Mouse (Mus musculus) bone marrow macrophage, adult 2 months (primary cell): Measurements from ENCODE around the gene Gm9913. TPM values are rescaled to one million over a fixed set of nuclear protein-coding genes. Genes with fewer than 3 reads are reported as not detected.

Experiments used
- H3K27ac ChIP-seq: 2 replicates; pipeline ENCODE4 v1.5.1; 2012; ENCODE audit warnings: low read depth, low read length; ENCODE audit not compliant: insufficient read depth
- H3K4me1 ChIP-seq: 2 replicates; pipeline ENCODE4 v1.6.1; 2012; ENCODE audit warnings: low read length; ENCODE audit not compliant: control insufficient read depth, insufficient read depth
- H3K4me3 ChIP-seq: 2 replicates; pipeline ENCODE4 v1.5.1; 2012; ENCODE audit warnings: mild to moderate bottlenecking, low read length, moderate library complexity; ENCODE audit not compliant: insufficient read depth
- CTCF ChIP-seq: IDR thresholded peaks from 2 replicates; pipeline ENCODE4 v1.5.1; 2012; ENCODE audit warnings: low read depth, mild to moderate bottlenecking, low read length, moderate library complexity
- POLR2A ChIP-seq: IDR thresholded peaks from 2 replicates; pipeline ENCODE4 v1.6.1; 2012; ENCODE audit warnings: mild to moderate bottlenecking, low read depth, low read length, borderline replicate concordance
- polyA plus RNA-seq: library from polyadenylated mRNA; stranded (reverse); fragments of >200 nt; gene quantifications from 2 replicates; pipeline ENCODE4 v1.2.4, GENCODE M21; 2012; ENCODE audit not compliant: missing spikeins, insufficient read depth, insufficient read length

The Gm9913 gene
- polyA plus RNA-seq, 1 experiment: not detected

DNA sequence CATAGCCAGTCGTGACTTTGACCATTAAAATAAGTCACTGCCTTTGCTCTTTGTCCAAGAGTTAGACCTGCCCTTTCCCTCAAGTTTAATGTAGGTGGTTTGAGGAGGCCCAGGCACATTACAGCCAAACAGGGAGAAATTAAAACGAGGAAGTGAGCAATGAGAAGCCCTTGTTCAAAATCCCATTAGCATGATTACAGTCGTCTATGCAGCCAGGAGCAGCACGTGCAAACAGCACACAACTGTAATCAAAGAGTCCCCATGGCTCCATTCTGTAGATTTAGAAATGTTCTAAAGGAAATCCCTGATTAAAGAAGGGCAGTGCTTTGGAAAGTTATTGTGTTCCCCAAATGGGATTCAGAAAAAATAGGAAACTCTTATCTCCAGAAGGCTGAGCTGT, 26.2 kb upstream of the Gm9913 start:
- H3K4me3 ChIP-seq: no peak overlapping the region
- no peak overlapping the region for H3K27ac ChIP-seq
- TF ChIP-seq POLR2A: no peak
- TF ChIP-seq CTCF: no peak
- no peaks in the 10 kb centered on the region for H3K4me1 ChIP-seq

DNA sequence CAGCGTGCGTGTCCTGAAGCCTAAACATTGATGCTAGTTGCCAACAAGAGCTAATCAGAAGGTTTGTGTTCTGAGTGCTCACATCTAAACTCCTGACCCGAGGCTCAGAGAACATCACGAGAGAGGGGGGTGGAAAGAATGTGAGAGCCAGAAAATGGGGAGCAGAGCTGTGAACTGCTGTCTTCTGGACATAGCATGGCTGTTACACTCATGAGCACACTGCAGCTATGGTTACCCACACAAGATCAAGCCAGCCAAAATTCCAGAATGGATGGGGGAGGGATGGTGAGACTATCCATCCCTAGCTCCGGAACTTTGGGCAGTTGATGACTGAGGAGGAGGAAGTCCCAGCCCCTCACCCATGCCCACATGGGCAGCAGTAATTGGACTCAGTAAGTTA, 24.8 kb upstream of the Gm9913 start:
- Histone ChIP-seq H3K4me1 (no peaks in the 10 kb centered on the region), H3K4me3 (no peak overlapping the region), H3K27ac (no peak overlapping the region)
- no peak for TF ChIP-seq POLR2A
- TF ChIP-seq CTCF: no peak

DNA sequence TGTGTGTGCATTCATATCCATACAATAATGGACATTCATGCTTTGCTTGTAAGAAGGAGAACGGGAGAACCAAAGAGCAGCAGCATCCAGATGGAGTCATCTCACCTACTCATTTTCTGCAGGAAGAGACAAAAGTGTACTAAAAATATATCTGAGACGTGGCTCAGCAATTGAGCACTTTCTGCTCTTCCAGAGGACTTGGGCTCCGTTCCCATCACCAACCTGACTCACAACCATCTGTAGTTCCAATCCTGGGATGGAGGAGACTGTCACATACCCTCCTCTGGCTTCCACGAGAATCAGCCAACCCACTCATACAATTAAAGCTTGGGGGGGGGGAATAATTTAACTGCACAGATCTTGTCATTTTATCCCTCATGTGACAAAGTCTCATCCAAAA, 23.8 kb upstream of the Gm9913 start:
- H3K27ac ChIP-seq: no peak overlapping the region
- H3K4me3 ChIP-seq: no peak overlapping the region
- no peaks in the 10 kb centered on the region for H3K4me1 ChIP-seq
- TF ChIP-seq POLR2A: no peak
- no peak for TF ChIP-seq CTCF

DNA sequence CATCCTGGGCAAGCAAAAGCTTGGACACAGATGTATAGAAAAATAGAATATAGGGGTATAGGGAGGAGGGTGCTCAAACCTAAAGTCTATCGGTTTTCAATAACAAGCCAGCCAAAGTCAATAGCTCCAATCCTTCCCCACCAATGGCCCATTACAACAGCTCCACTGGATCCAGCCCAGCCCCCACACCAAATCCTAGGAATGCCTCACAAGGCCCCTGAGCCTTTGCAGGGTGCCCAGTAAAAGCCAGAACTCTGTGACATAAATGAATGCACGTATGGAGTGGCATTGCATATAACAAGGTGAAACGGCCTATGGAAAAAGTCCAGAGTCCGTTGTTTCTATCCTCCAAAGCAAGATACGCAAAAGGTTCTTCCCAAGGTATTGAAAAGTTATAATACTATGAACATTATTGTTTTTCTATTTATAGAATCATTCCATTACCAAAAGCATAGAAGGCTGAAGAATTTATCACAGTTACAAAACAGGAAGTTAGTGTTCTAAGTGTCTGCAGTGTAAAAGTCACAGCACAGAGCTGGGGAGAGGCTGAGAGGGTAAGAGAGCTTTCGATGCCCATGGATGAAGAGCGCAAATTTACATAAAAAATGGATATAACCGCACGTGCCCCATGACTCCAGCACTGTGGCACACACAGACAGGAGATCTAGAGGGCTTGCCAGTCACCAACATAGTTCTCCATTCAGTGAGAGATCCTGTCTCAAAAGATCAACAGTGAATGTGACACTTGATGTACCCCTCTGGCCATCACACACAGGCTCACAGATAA, 23.2 kb upstream of the Gm9913 start:
- TF ChIP-seq CTCF (no peak), POLR2A (no peak)
- H3K27ac ChIP-seq: no peak overlapping the region

GRCm38 (mm10) chr2:125484164-125484563, 20.7 kb upstream of the Gm9913 start:
- Histone ChIP-seq H3K27ac (no peak overlapping the region), H3K4me1 (no peaks in the 10 kb centered on the region), H3K4me3 (no peak overlapping the region)
- TF ChIP-seq POLR2A (no peak), CTCF (no peak)

More for the DNA sequence above, 23.2 kb upstream of the Gm9913 start:
- Histone ChIP-seq H3K4me3 (no peak overlapping the region), H3K4me1 (no peaks in the 10 kb centered on the region)

DNA sequence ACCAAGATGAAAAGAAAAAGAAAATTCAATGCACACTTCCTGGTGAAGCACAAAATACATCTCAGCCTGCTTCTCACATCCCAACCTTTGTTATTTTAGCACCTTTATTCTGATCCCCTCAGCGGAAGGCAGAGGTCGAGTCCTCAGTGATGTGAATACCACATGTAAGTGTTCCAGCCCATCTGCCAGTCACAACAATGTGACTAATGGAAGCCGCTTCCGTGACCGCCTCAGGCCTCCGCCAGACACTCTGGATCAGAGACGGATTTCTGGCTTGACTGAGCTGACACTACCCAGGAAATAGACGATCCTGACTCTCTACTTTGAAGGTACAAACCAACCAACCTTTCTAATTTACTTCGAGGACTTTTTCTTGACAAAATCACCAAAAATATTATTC, 20.0 kb upstream of the Gm9913 start:
- Histone ChIP-seq H3K27ac (no peak overlapping the region), H3K4me1 (no peaks in the 10 kb centered on the region), H3K4me3 (no peak overlapping the region)
- TF ChIP-seq CTCF: no peak
- TF ChIP-seq POLR2A: no peak

GRCm38 (mm10) chr2:125489979-125490378, 14.9 kb upstream of the Gm9913 start:
- Histone ChIP-seq H3K4me1 (no peaks in the 10 kb centered on the region), H3K27ac (no peak overlapping the region), H3K4me3 (no peak overlapping the region)
- TF ChIP-seq POLR2A: no peak
- no peak for TF ChIP-seq CTCF

GRCm38 (mm10) chr2:125492050-125492900, 12.6 kb upstream of the Gm9913 start:
- no peak overlapping the region for H3K27ac ChIP-seq
- H3K4me3 ChIP-seq: no peak overlapping the region
- no peak for TF ChIP-seq POLR2A
- no peaks in the 10 kb centered on the region for H3K4me1 ChIP-seq

GRCm38 (mm10) chr2:125494291-125494690, 10.6 kb upstream of the Gm9913 start:
- Histone ChIP-seq H3K27ac (no peak overlapping the region), H3K4me3 (no peak overlapping the region), H3K4me1 (no peaks in the 10 kb centered on the region)
- TF ChIP-seq POLR2A (no peak), CTCF (no peak)

- Histone ChIP-seq H3K4me3 (no peak overlapping the region), H3K4me1 (no peaks in the 10 kb centered on the region), H3K27ac (no peak overlapping the region)
- TF ChIP-seq POLR2A: no peak
- no peak for TF ChIP-seq CTCF
Measured at GRCm38 (mm10) chr2:125494831-125495812, 9.8 kb upstream of the Gm9913 start.
